Mouse (Mus musculus): ENCODE measurements around the gene Gm853. TPM values are rescaled to one million over a fixed set of nuclear protein-coding genes. Genes with fewer than 3 reads are reported as not detected.

Gm853 gene
- polyA plus RNA-seq, 1 experiment from 2014 or later: not detected

DNA sequence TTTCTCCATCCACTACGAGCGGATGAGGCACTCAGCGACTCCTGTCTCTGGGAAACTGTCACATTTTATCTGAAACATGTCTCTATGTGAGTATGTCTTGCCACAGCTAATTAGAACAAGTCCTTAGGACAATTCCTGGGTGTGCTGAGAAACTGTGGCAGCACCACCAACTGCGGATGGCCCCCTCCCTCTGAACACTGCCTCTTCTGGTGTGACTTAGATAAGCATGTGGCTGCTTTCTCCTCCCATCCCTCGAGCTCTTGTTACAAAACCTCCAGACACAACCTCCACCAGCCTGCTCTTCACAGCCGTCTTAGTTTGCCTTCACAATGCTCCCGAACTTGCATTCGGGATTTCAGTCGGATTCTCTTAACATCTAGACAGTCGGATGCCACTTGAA, 8.3 kb downstream of the Gm853 start:
- H3K4me3 ChIP-seq (replicated peaks): no peak overlapping the region
- H3K27me3 ChIP-seq: peaks cover 3% of the 10 kb centered on the region; the same call in 1 of the 2 replicates
- no peak overlapping the region for H3K4me2 ChIP-seq (replicated peaks)
- H3K9me3 ChIP-seq (replicated peaks): no peaks in the 10 kb centered on the region
- H3K9ac ChIP-seq: no peak overlapping the region
- H3K4me1 ChIP-seq: no peaks in the 10 kb centered on the region
- no peak for ATAC-seq (ENCODE audit: insufficient number of reproducible peaks, low FRiP score, low TSS enrichment, low read depth)
- 68% methylated on average over 10 of the region's 10 CpGs for WGBS
- H3K36me3 ChIP-seq: no peaks in the 10 kb centered on the region
- no peak overlapping the region for H3K27ac ChIP-seq (replicated peaks)

DNA sequence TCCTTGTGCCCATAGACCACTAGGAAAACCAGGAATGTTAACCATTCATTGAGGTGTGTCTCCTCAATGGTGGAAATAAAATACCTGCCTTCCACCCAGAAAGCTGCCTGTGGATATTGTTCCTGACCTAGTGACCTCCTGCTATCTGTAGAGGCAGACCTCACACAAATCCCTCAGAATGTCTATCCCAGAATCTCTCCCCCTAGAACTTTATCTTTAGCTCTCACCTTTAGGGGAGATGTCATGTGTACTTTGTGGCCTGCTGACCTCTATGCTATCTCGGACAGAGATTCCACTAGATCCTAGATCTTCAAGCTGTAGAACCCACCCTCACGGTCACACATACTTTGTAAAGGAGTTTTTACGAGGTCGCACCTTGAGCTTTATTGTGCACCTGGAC, 9.0 kb downstream of the Gm853 start:
- Histone ChIP-seq H3K9ac (no peak overlapping the region), H3K4me1 (no peaks in the 10 kb centered on the region), H3K27ac (replicated peaks) (no peak overlapping the region), H3K36me3 (no peaks in the 10 kb centered on the region), H3K4me3 (replicated peaks) (no peak overlapping the region), H3K4me2 (replicated peaks) (no peak overlapping the region), H3K27me3 (peaks cover 3% of the 10 kb centered on the region; the same call in 1 of the 2 replicates), H3K9me3 (replicated peaks) (no peaks in the 10 kb centered on the region)
- WGBS: 86% methylated on average over 4 of the region's 4 CpGs
- ATAC-seq (ENCODE audit: insufficient number of reproducible peaks, low FRiP score, low TSS enrichment, low read depth): no peak

DNA sequence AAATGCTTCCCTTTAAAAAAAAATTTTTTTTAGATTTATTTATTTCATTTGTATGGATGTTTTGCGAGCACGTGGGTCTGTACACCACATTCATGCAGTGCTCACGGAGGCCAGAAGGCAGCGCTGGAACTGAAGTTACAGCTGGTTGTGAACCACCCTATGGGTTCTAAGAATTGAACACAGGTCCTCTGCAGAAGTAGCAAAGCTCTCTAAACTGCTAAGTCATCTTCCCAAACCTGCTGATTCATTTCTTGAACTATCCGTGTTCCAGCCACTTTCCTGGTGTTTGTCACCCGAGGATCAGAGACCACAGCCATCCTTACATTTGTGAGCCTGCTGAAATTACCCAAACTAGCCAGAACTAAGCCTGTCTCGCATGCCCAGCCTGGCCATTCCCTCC, 9.8 kb downstream of the Gm853 start:
- Histone ChIP-seq H3K9me3 (replicated peaks) (no peaks in the 10 kb centered on the region), H3K4me3 (replicated peaks) (no peak overlapping the region), H3K27me3 (peaks cover 3% of the 10 kb centered on the region; the same call in 1 of the 2 replicates), H3K4me2 (replicated peaks) (no peak overlapping the region), H3K4me1 (no peaks in the 10 kb centered on the region), H3K27ac (replicated peaks) (no peak overlapping the region), H3K36me3 (no peaks in the 10 kb centered on the region), H3K9ac (no peak overlapping the region)
- no peak for ATAC-seq (ENCODE audit: insufficient number of reproducible peaks, low FRiP score, low TSS enrichment, low read depth)
- 74% methylated on average over 7 of the region's 7 CpGs for WGBS

DNA sequence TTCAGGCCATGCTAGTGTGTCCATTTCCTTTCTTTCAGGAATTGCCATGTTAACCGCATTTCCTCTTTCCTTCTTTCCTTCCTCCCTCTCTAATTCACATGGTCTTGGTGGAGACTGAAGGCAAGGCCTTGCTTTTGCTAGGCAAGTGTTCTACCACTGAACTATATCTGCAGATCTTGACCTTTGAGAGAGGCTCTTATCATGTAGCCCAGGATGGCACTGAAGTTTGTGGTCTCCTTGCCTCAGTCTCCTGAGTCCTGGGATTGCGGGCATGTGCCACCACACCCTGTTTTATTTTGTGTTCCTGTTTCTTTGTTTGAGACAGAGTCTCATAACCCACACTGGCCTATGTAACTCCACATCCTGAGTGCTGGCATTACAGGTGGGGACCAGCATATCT, 10.3 kb downstream of the Gm853 start:
- ATAC-seq (ENCODE audit: insufficient number of reproducible peaks, low FRiP score, low TSS enrichment, low read depth): no peak
- Histone ChIP-seq H3K4me1 (no peaks in the 10 kb centered on the region), H3K36me3 (no peaks in the 10 kb centered on the region), H3K9me3 (replicated peaks) (no peaks in the 10 kb centered on the region), H3K27ac (replicated peaks) (no peak overlapping the region), H3K4me2 (replicated peaks) (no peak overlapping the region), H3K4me3 (replicated peaks) (no peak overlapping the region), H3K9ac (no peak overlapping the region), H3K27me3 (peaks cover 3% of the 10 kb centered on the region; the same call in 1 of the 2 replicates)
- 88% methylated on average over 2 of the region's 2 CpGs for WGBS

DNA sequence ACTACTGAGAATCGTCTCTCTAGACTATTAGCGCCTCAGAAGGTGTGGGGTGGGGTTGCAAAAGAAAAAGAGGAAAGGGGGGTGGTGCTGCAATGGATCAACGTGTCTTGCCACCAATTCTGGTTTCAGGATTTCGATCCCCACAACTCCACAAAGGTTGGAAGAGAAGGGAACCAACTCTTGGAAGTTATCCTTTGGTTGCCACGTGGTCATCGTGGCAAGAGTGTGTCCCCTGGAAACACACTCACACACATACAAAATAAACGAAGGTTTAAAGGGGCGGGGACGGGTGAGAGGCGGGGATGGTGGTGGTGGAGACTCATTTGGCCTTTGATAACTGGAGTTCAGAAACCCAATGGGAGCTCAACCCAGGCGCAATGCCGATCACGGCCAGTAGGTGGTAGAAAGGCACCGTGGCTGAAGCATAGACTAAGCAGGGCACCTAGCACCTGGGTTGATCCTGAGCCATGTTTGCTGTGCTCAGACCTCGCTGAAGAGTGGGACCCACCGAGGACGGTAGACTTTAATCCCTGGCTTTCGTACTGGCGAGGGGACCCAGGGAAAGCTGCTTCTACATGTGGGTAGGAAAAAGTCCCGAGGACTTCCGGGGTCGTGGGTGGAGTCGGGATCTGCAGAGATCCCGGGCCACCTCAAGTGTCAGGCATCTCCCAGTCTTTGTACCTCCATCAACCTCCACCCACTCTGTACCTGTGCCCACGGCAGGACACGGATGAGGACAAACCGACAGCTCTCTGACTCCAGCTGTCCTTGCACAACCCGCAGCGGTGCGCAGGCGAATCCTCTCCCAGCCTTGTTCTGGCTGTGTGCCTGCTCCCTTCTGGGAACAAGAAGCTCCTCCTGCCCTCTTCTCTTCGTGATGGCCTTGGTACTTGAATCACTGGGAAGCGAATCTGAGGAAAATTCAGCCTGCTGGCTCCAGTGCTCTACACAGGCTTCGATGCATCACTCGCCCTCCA, 23.2 kb downstream of the Gm853 start:
- Histone ChIP-seq H3K4me3 (replicated peaks) (peak overlapping the region; percentile 44), H3K27ac (replicated peaks) (no peak overlapping the region), H3K4me1 (peaks cover 7% of the 10 kb centered on the region), H3K9me3 (replicated peaks) (no peaks in the 10 kb centered on the region), H3K36me3 (no peaks in the 10 kb centered on the region), H3K9ac (no peak overlapping the region), H3K27me3 (peaks cover 20% of the 10 kb centered on the region), H3K4me2 (replicated peaks) (peak overlapping the region; percentile 76)
- 14% methylated on average over 35 of the region's 35 CpGs for WGBS
- ATAC-seq (ENCODE audit: insufficient number of reproducible peaks, low FRiP score, low TSS enrichment, low read depth): peak; percentile 43; the same call in 1 of the 2 replicates

DNA sequence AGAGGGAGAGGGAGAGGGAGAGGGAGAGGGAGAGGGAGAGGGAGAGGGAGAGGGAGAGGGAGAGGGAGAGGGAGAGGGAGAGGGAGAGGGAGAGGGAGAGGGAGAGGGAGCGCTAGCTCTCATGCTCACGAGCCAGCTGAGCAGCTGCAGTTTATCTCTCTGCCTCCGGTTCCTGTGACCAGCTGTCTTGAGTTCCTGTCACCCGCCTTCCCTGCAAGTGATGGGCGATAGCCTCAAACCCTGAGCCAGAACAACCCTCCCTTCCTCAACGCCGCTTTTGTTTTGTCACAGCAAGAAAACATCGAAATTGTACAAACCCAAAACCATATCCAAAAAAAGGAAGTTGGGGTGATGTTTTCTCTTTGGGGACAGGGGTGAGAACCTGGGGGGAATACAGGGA, 25.7 kb downstream of the Gm853 start:
- H3K4me1 ChIP-seq: peaks cover 7% of the 10 kb centered on the region
- H3K27me3 ChIP-seq: peaks cover 20% of the 10 kb centered on the region
- H3K4me3 ChIP-seq (replicated peaks): no peak overlapping the region
- no peaks in the 10 kb centered on the region for H3K36me3 ChIP-seq
- no peak overlapping the region for H3K27ac ChIP-seq (replicated peaks)
- H3K9ac ChIP-seq: no peak overlapping the region
- ATAC-seq (ENCODE audit: insufficient number of reproducible peaks, low FRiP score, low TSS enrichment, low read depth): no peak
- H3K9me3 ChIP-seq (replicated peaks): no peaks in the 10 kb centered on the region
- WGBS: 73% methylated on average over 8 of the region's 8 CpGs
- H3K4me2 ChIP-seq (replicated peaks): no peak overlapping the region

DNA sequence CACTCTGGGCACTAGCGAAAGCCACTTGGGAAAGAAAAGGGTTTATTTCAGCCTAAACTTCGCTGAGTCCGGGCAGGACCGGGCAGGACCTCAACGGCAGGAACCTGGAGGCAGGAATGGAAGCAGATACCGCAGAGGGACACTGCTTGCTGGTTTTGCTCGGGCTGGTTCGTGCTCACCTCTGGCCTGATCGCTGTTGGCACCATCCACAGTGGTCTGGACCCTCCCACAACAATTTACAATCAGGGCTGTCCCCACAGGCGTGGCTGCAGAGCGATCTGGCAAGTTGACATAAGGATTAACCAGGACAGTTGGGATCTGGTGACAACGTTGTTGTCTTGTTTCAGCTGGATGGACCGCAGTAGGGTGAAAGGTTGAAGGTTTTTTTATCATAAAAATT, 26.3 kb downstream of the Gm853 start:
- no peak overlapping the region for H3K4me2 ChIP-seq (replicated peaks)
- no peaks in the 10 kb centered on the region for H3K36me3 ChIP-seq
- no peaks in the 10 kb centered on the region for H3K9me3 ChIP-seq (replicated peaks)
- peaks cover 20% of the 10 kb centered on the region for H3K27me3 ChIP-seq
- no peak overlapping the region for H3K4me3 ChIP-seq (replicated peaks)
- no peak for ATAC-seq (ENCODE audit: insufficient number of reproducible peaks, low FRiP score, low TSS enrichment, low read depth)
- no peak overlapping the region for H3K9ac ChIP-seq
- no peak overlapping the region for H3K27ac ChIP-seq (replicated peaks)
- H3K4me1 ChIP-seq: peaks cover 7% of the 10 kb centered on the region
- 69% methylated on average over 13 of the region's 13 CpGs for WGBS

DNA sequence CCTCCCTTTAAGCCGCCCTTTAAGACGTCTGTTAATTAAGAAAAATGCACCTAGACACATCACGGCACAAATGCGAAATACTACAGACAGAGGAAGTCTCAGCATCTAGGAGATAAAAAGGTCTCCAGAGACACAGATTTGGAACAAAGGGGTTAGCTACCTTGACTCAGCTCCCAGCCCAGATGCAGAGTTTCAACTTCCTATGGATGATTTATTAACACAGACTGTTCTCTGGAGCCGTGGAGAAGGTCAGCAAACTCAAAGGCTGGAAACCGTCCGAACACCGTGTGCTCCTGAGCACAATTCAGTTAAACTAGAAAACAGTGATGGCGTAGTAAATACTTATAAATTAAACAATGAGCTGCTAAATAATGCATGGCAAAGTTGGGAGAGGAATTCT, 29.9 kb downstream of the Gm853 start:
- peaks cover 4% of the 10 kb centered on the region; the same call in 1 of the 2 replicates for H3K4me1 ChIP-seq
- no peak overlapping the region for H3K4me3 ChIP-seq (replicated peaks)
- no peak overlapping the region for H3K9ac ChIP-seq
- H3K36me3 ChIP-seq: no peaks in the 10 kb centered on the region
- WGBS: 64% methylated on average over 9 of the region's 9 CpGs
- H3K4me2 ChIP-seq (replicated peaks): no peak overlapping the region
- no peaks in the 10 kb centered on the region for H3K9me3 ChIP-seq (replicated peaks)
- ATAC-seq (ENCODE audit: insufficient number of reproducible peaks, low FRiP score, low TSS enrichment, low read depth): no peak
- H3K27ac ChIP-seq (replicated peaks): no peak overlapping the region
- 0 out of 2 replicates have a peak, but pooled peaks cover 5% of the 10 kb centered on the region for H3K27me3 ChIP-seq

DNA sequence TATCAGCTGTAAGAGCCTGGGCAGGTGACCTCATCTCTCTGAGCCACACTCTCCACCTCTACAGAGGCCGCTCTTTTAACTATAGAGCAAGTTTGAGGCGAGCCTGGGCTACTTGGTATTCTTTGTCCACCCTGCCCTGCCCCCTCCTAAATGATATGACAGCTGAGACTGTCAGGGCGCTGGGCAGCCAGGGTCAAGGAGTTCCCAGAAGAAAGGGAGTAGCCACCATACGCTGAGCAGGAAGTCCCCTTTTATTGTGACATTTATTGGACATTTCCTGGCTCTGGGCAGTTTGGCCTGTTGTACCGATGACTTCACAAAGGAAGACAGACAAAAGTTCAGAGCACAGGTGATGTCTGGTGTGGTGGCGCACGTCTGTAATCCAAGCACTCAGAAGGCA, 32.6 kb downstream of the Gm853 start:
- Histone ChIP-seq H3K4me3 (replicated peaks) (no peak overlapping the region), H3K4me1 (peaks cover 4% of the 10 kb centered on the region; the same call in 1 of the 2 replicates), H3K9me3 (replicated peaks) (no peaks in the 10 kb centered on the region), H3K4me2 (replicated peaks) (no peak overlapping the region), H3K36me3 (no peaks in the 10 kb centered on the region), H3K27ac (replicated peaks) (no peak overlapping the region), H3K9ac (no peak overlapping the region), H3K27me3 (0 out of 2 replicates have a peak, but pooled peaks cover 2% of the 10 kb centered on the region)
- no peak for ATAC-seq (ENCODE audit: insufficient number of reproducible peaks, low FRiP score, low TSS enrichment, low read depth)
- 46% methylated on average over 7 of the region's 7 CpGs for WGBS

DNA sequence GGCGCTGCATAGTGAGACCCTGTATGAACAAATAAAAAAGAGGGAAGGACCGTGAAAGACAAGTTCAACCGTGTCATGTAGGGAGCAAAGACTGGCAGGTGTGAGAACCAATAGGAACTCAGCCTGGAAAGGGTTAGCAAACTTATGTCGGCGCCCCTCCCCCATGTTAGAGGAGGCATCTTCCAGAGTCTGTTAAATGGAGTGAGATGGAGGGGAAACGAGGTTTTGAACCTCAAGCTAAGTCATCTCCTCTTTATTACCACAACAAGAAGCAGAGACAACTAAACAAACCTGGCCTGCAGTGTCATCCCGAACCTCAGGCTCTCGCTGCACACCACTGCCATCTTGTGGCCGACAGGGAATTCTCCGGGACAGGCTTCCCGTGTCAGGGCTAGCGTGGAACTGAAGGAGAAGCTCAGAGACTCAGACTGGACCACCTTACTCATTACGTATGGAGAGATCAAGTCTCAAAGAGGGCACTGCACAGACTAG, 33.3 kb downstream of the Gm853 start:
- 1% methylated on average over 13 of the region's 13 CpGs for WGBS
- Histone ChIP-seq H3K27me3 (no peaks in the 10 kb centered on the region), H3K36me3 (no peaks in the 10 kb centered on the region), H3K9ac (no peak overlapping the region), H3K9me3 (replicated peaks) (no peaks in the 10 kb centered on the region), H3K4me3 (replicated peaks) (peak overlapping the region; percentile 22), H3K27ac (replicated peaks) (no peak overlapping the region), H3K4me1 (peaks cover 4% of the 10 kb centered on the region; the same call in 1 of the 2 replicates), H3K4me2 (replicated peaks) (peak overlapping the region; percentile 42)
- ATAC-seq (ENCODE audit: insufficient number of reproducible peaks, low FRiP score, low TSS enrichment, low read depth): 0 out of 2 replicates have a peak, but pooled peaks have one; percentile 39

DNA sequence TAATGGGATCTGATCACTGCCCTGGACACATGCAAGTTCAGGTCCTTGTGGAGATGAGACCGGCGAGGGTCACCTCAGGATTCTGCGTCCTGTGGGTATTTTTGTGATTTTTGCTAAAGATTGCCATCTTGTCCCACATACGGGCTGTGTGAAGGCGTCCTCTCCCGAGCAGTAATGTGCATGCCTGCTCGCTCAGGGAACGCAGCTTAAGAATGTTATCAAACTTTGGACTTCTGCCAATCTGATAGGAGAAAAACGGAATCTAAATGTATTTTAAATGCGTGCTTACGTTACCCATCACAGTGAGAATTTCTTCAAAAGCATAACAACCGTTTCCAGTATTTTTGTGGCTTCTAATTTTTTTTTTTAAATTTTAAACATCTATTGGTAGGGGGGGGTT, 35.3 kb downstream of the Gm853 start:
- H3K4me3 ChIP-seq (replicated peaks): no peak overlapping the region
- peaks cover 4% of the 10 kb centered on the region; the same call in 1 of the 2 replicates for H3K4me1 ChIP-seq
- no peak overlapping the region for H3K9ac ChIP-seq
- no peaks in the 10 kb centered on the region for H3K27me3 ChIP-seq
- no peaks in the 10 kb centered on the region for H3K36me3 ChIP-seq
- 59% methylated on average over 12 of the region's 12 CpGs for WGBS
- H3K4me2 ChIP-seq (replicated peaks): no peak overlapping the region
- ATAC-seq (ENCODE audit: insufficient number of reproducible peaks, low FRiP score, low TSS enrichment, low read depth): no peak
- H3K27ac ChIP-seq (replicated peaks): no peak overlapping the region
- no peaks in the 10 kb centered on the region for H3K9me3 ChIP-seq (replicated peaks)

All from embryonic facial prominence, embryonic 15.5 days (tissue).